Mouse (Mus musculus) layer of hippocampus, postnatal 10 days (tissue): ENCODE measurements at regions not wholly inside any gene's neighbourhood (a gene's known extent, or its start where the extent isn't known, plus 50 kb on each side); places are given as distances from the start of the nearest gene placed in this dataset.
A peak's percentile ranks its signal among the peaks of the same experiment; 100 is the strongest.

Source experiments
- DNase-seq, 2 experiments: peaks; one replicate each; pipeline ENCODE4 v3.0.0; 2021; ENCODE audit warnings: low spot score in 2 of 2

DNA sequence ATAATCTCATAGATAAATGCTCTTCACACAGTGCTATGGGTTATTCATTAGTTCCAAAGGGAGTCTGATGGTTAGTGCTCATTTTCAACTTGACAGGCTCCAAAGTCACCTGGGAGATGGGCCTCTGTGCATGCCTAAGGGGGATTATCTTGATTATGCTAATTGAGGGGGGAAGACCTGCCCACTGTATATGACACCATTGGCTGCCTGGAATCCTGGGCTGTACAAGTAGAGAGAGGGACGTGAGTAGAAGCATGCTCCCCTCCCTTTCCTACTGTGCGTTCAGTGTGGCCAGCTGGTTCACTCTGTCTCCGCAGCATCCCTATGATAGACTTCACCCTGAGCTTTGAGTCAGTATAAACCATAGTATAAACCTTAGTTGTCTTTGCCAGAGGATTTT lies 300.8 kb downstream of the Gpat3 start:
- no peak for DNase-seq

GRCm38 (mm10) chr5:101124941-101125453 lies 279.5 kb downstream of the Gpat3 start:
- DNase-seq, result no peak

GRCm38 (mm10) chr5:101122914-101123313 lies 277.4 kb downstream of the Gpat3 start:
- no peak for DNase-seq

DNA sequence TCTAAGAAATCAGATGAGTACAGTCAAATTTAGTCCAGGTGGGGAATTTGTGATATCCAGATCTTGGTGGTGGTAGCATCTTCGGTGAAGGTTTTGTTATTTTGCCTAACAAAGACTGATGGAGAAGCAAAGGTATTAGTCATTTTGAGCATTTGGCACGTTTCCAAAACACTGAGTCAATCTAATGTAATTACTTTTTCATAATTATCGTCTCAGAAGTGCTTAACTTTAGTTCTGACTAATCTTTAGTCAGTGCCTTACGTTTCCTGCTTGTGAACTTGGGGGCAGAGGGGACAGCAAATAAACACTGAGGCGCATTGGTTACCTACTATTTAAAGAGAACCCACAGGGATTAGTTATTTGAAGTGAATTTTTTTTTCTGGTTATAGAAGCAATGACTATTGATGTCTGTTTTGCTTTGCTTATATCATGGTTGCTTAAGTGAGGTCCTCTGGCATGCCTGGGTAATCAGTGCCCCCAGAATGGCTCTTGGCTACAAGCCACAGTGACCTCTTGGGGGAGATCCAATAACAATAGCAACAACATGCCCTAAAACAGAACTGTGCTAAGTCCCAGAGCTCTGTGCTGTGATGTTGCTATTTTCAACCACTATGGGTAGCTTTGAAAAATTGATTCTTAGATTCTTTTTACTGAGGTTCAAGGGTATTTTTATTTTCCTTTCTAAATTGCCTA lies 275.1 kb downstream of the Gpat3 start:
- DNase-seq, result no peak

GRCm38 (mm10) chr5:101112151-101112769 lies 266.7 kb downstream of the Gpat3 start:
- DNase-seq, result no peak

DNA sequence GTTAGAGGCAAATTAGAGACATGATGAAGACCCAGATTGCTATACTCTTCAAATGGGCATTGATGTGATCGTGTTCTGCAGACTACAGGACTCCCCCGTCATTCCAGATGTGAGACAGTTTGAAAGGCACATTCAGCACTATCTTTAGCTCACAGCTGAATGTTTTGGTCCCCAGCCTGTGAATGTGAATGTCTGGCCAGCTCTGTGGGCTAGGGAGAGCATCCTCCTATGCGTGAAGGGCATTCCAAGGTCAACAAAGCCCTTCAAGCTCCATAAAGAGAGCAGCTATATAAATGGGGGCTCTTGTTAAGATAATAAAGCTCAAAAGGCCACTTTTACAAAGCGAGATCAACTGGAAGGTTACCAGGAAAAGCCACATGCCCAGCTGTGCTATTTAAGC lies 266.1 kb downstream of the Gpat3 start:
- DNase-seq, result no peak

DNA sequence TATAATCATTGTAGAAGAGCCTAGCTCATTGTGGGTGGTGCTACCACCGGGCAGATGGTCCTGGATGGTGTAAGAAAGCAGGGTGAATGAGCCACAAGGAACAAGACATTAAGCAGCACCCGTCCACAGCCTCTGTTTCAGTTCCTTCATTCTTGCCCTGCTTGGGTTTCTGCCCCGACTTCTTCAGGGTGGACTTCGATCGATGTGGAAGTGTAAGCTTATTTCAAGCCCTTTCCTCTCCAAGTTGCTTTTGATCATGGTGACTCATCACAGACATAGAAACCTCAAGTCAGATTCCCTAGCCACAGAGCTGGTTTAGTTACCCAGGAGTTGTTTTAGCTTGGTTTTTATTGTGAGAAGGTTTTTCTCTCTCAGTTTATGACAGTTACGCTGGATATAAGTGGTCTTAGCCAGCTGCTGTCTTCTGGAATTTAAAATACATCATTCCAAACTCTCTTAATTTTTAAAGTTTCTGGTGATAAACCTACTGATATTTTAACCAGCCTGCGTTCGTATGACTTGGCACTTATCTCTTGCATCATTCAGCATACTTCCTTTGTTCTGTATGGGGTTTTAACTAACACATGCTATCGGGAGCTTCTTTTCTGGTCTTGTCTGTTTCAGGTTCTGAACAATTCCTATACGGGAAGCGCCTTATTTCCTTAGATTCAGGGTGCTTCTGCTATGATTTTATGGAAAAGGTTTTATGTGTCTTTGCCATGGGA lies 255.6 kb downstream of the Gpat3 start:
- DNase-seq, result no peak

GRCm38 (mm10) chr5:101091027-101091598 lies 245.6 kb downstream of the Gpat3 start:
- DNase-seq, result peak; percentile 15 to 30

DNA sequence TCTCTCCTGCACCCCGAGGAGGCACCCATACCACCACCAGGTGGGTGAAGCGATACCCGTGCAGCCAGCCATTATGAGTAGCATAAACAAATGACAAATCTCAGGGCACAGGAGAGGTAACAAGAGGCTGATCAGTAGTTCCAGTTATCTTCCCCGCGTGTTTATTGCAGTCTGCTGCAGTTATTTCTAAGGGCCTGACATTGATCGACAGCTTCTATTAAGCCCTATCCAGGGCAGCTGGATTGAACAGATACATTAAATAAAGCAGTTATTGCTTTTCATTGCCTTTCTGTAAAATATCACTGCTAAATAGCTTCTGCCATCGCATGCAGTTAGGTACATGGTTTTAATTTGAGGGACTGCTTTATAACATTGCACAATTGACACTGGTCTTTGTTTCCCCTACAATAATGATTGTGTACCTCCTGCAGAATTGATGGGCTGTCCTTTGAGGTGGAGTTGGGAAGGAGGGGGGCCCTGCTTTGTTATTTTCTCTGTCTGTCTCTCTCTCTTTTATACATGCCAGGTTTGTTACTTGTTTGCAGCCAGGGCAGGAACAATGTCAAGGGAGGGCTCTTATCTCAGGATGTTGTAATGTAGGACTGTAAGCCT lies 245.0 kb downstream of the Gpat3 start:
- no peak for DNase-seq

DNA sequence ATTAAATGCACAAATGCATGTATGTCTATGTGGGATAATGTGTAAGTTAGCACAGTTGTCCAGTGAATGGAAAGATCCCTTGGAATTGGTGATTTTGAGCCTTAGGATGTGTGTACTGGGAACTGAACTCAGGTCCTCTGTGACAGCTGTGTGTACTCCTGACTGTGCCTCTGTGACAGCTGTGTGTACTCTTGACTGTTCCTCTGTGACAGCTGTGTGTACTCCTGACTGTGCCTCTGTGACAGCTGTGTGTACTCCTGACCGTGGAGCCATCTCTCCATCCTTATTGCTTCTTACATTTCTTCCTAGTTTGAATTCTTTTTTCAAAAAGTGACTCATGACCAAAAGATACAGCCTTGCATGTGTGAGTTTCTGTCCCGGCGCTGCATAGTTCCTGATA lies 239.7 kb downstream of the Gpat3 start:
- DNase-seq, result no peak

- DNase-seq, result no peak
Observed at GRCm38 (mm10) chr5:101082611-101083010, 237.1 kb downstream of the Gpat3 start.

DNA sequence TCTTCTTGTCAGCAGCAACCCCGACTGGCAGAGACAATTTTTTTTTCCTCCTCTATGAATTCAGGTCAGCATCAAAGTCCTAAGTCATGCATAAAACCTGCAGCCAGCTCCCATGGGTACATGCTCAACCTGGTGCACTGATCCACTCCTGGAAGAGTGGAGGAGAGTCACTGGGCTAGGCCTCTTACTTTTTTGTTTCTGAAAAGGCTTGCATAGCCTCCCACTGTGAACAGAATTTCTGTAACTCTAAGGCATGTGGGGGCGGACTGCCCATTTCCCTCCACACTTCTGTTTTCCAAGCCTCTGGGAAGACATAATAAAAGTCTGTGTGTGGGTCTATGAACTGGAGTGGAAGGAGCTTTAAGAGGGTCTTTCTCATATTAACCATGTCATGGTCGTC lies 218.8 kb downstream of the Gpat3 start:
- no peak for DNase-seq

- no peak for DNase-seq
Observed at GRCm38 (mm10) chr5:101063254-101063653, 217.7 kb downstream of the Gpat3 start.

GRCm38 (mm10) chr5:101051591-101051990 lies 206.1 kb downstream of the Gpat3 start:
- no peak for DNase-seq

- DNase-seq, result no peak
Observed at GRCm38 (mm10) chr5:101040488-101040887, 195.0 kb downstream of the Gpat3 start.

DNA sequence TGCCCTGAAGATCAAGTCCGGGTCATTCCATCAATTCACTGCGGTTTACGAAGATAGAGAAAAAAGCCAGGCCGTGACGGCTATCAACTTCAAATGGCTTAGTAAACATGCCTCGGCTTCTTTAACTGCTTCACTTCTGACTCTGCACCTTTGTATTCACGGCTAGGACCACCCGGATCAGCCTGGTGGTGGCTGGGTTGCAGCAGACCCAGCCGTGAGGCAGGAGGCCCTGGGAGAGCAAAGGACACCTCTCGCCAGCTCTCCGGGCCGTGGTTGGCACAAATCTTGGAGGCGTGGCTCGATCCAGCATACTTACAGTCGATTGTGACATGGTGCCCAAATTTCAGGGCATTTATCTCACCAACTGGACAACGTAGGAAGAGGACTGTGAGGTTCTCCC lies 187.5 kb downstream of the Gpat3 start:
- no peak for DNase-seq

DNA sequence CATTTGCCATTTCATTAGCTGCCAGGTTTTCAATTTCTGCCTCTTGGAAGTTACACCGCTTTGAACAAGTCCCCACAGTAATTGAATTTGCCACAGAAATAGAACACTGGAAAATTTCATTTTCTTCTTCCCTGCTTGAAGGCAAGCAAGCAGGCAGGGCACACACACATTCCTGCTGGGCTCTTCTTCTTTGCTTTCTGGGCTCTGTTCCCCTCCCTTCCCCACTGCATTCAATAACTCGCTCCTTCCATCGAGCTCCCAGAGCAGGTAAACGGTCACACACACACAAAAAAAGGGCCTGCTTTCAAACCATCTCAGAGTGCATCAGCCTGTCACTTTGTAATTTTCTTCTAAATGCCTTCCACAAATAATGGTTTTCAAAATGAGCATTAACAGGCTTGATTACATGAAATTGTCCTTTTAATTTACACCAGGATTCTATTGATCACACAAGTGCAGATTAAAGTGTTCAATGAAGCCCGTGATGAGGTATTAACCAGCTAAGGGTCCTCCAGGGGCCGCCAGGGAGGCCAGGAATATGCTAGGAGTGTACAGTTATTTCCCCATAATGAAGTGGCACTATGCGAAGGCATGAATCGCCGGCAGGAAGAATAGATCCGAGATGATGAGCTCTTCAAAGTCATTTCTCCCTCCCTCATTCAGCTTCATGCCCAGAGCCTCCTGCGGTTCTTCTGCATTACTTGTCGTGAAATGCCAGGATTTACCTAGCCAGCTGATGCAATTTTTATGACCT lies 186.8 kb downstream of the Gpat3 start:
- DNase-seq, result no peak

DNA sequence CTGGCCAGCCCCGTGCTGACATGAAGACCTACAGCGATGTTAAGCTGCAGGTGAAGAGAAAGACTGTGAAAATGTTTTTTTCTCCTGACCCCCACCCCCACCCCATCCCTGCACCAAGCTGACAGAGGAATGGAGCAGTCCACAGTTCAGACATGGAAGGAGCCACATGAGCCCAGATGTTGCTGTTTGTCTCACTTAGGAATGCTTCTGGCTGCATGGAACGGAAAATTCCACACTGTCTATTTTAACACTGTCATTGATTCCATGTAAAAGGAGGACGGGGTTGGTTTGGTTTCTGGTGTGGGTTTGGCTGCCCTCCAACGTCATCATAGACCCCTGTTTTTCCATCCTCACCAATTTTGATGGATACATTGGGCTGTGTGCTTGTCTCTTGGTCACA lies 179.3 kb downstream of the Gpat3 start:
- DNase-seq, result no peak

DNA sequence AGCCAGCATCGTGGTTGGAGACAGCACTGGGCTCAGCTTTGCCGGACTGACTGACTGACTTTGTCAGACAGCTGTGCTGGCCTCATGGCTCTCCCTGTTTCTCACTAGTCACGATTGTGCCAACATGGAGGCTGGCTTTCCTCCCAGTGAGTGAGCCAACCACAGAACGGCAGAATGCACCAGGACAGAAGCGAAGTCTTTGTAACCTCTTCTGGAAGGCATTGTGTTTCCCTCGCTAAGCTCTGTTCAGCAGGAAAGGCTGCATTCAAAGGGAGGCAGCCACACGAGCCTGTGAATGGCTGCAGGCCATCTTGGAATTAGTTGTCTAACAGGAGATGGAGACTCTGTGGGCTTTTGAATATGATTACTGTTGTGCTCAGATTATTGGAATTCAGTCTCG lies 178.3 kb downstream of the Gpat3 start:
- DNase-seq, result peak; percentile 43 to 55

GRCm38 (mm10) chr5:101020784-101021183 lies 175.3 kb downstream of the Gpat3 start:
- peak; percentile 86 to 89 for DNase-seq

DNA sequence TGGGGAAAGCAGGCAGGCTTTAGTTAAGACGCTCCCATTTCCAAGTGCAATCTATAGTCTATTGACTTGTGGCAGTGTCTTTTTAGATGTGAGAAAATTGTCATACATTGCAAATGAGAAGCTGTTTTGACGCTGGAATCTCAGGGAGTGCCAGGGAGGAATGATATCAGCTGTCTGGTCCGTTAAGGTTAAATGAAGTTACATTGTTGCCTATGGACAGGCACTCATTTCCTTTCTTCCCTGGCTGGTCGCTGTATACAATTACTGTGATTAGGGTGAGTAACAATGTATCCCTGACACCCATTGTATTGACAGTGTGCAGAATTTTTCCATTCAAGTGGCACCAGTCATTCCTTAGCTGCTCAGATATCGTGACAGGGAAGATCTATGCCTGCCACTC lies 168.3 kb downstream of the Gpat3 start:
- DNase-seq, result no peak
